ENCODE assay signal across 10 mouse cellular contexts in the genomic region with DNA sequence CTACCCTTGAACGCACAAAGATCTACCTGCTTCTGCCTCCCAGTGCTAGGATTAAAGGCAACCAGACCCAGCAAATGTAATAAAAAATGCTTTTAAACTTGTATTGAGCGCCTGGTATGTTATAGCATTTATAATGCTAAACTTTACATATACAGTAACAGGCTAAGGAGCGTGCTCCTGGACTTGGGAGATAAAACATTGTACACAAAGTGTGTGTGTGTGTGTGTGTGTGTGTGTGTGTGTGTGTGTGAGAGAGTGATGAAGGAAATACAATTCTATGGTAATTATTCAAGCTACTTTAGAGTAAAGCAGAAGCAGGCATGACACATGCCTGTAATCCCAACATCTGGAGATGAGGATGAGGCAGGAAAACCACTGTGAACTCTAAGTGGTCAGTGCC. TPM values are rescaled to one million over a fixed set of nuclear protein-coding genes. Genes with fewer than 3 reads are reported as not detected.
DNase-seq lines count a peak whose midpoint lies in the region; ATAC-seq and TF ChIP-seq lines count a peak whose summit lies in the region.
"Had no signal": no experiment of that assay in that cellular context is flagged by ENCODE, and none has a peak within 500 bp of the region (broad histone marks: within the 10 kb centered on the region; RNA-seq: fewer than 3 reads in every experiment).

Rsbn1l (minus strand) TSS at position 101 of the 400 bp plus-strand sequence.

- H3K4me2 ChIP-seq in forebrain, embryonic 11.5 days (ENCODE audit: low read depth, low read length, severe bottlenecking), result no peak within 1 kb of the TSS

- peaks cover 2% of the 10 kb centered on the region; the same call in 1 of the 2 replicates for H3K79me2 ChIP-seq in liver, adult 2 months (ENCODE audit: control insufficient read depth, insufficient read depth, low read length)

- peaks cover 5% of the 10 kb centered on the region for H3K4me1 ChIP-seq in liver, adult 2 months (ENCODE audit: control insufficient read depth, insufficient read depth, low read length)
- H3K4me1 ChIP-seq in forebrain, embryonic 11.5 days (replicated peaks; ENCODE audit: control insufficient read depth, insufficient read depth, low read length), result no peaks in the 10 kb centered on the region

- H3K9ac ChIP-seq in liver, adult 2 months (ENCODE audit: low read depth, low read length), result 0 out of 2 replicates have a peak within 1 kb of the TSS, but pooled peaks have one; percentile 8
- H3K9ac ChIP-seq in forebrain, embryonic 11.5 days (ENCODE audit: low read length), result no peak within 1 kb of the TSS

- TF ChIP-seq CTCF in liver, adult 2 months (IDR thresholded peaks at IDR 0.05; ENCODE audit: low read depth, low read length), result no peak

- H3K27me3 ChIP-seq in liver, adult 2 months (ENCODE audit: control insufficient read depth, insufficient read depth, low read length), result no peaks in the 10 kb centered on the region
- no peaks in the 10 kb centered on the region for H3K27me3 ChIP-seq in forebrain, embryonic 11.5 days (ENCODE audit: control insufficient read depth, insufficient read depth, low read length)

- DNase-seq in liver, adult 2 months (ENCODE audit: extremely low read depth, low read depth, low spot score), result no peak
- DNase-seq in liver, result no peak
- DNase-seq in adrenal gland, postnatal 36 days, result no peak
- no peak for DNase-seq in layer of hippocampus, postnatal 10 days (ENCODE audit: low spot score in 2 of 2)
- DNase-seq in urinary bladder, postnatal 36 days (ENCODE audit: low spot score in 2 of 2), result no peak
- no peak for DNase-seq in forebrain, embryonic 11.5 days (ENCODE audit: low spot score)
- DNase-seq in frontal cortex, postnatal 14 days (ENCODE audit: low spot score in 2 of 2), result no peak
- DNase-seq: cerebellum, adult 9-11 months had no signal

- no peak within 1 kb of the TSS for H3K4me3 ChIP-seq in liver, adult 2 months (ENCODE audit: insufficient read depth, low read depth, low read length)
- H3K4me3 ChIP-seq in forebrain, embryonic 11.5 days (ENCODE audit: low read depth, low read length), result no peak within 1 kb of the TSS

- H3K36me3 ChIP-seq in liver, adult 2 months (ENCODE audit: control insufficient read depth, insufficient read depth, low read length), result no peaks in the 10 kb centered on the region
- H3K36me3 ChIP-seq in forebrain, embryonic 11.5 days (ENCODE audit: control insufficient read depth, insufficient read depth, low read length), result no peaks in the 10 kb centered on the region

- no peak within 1 kb of the TSS for H3K27ac ChIP-seq in liver, adult 2 months (replicated peaks; ENCODE audit: insufficient read depth, low read depth, low read length)
- no peak within 1 kb of the TSS for H3K27ac ChIP-seq in forebrain, embryonic 11.5 days (ENCODE audit: low read depth, low read length)

- over 99% methylated on average over 3 of the region's 3 CpGs for WGBS in liver, adult 2 months
- WGBS in forebrain, embryonic 11.5 days, result 93% methylated on average over 3 of the region's 3 CpGs

- ATAC-seq in megakaryocyte progenitor cell, adult 5-6 weeks (replicated peaks; ENCODE audit: poor library complexity), result no peak
- ATAC-seq in forebrain, embryonic 11.5 days (replicated peaks; ENCODE audit: low FRiP score), result no peak
- ATAC-seq: forebrain, embryonic 16.5 days had no signal

- no peak for TF ChIP-seq POLR2A in liver, adult 2 months (IDR thresholded peaks at IDR 0.05; ENCODE audit: extremely low read depth, insufficient read depth, low read length)

- no peaks in the 10 kb centered on the region; the same call in 1 of the 2 replicates for H3K9me3 ChIP-seq in forebrain, embryonic 11.5 days (ENCODE audit: control insufficient read depth, low read length)

RNA-seq across cellular contexts. Expression of gene Rsbn1l, which starts in this region (rescaled TPM):
- 7.7 and 8.6 TPM in 2 replicates for total RNA-seq in liver, adult 2 months (2014; rRNA removed)
- 1.3 and 1.6 TPM in 2 replicates for polyA plus RNA-seq in liver, adult 2 months (2012; rRNA removed)
- total RNA-seq in adrenal gland, postnatal 36 days (2021), result 10 to 100 TPM; 14.2 to 16.8 TPM
- total RNA-seq in layer of hippocampus, postnatal 10 days (2021), result 10 to 100 TPM; 15.4 to 15.6 TPM
- total RNA-seq in megakaryocyte progenitor cell, adult 5-6 weeks (2015), result 30.6 and 33.0 TPM in 2 replicates
- 16.8 and 39.3 TPM in 2 replicates for total RNA-seq in megakaryocyte progenitor cell, adult 5-6 weeks (2017)
- polyA plus RNA-seq in forebrain, embryonic 11.5 days (2014; fragmentation: Nextera tagmentation; extraction: Ambion mirVana), result 7.2 and 8.3 TPM in 2 replicates
